Mouse (Mus musculus) c-Kit-positive CD71-positive TER-119-positive erythroid progenitor cells, embryonic 14.5 days (primary cell): ENCODE data around the gene Olfr916.

Experiments
- DNase-seq: peaks from one replicate; pipeline ENCODE4 v3.0.0-alpha.2; 2013; ENCODE audit warnings: low spot score

The Olfr916 gene

GRCm38 (mm10) chr9:38659775-38660174 lies at the start of gene Olfr916:
TSS of gene Olfr916 (minus strand) at chr9:38659875.
- DNase-seq: no peak

- no peak for DNase-seq
Observed at GRCm38 (mm10) chr9:38674501-38674900, 14.8 kb upstream of the Olfr916 start, which contains the start of gene Olfr918. TSS of gene Olfr918 (minus strand) at chr9:38674601.

GRCm38 (mm10) chr9:38672887-38673286 lies 13.2 kb upstream of the Olfr916 start:
- no peak for DNase-seq

GRCm38 (mm10) chr9:38665742-38666141 lies 6.1 kb upstream of the Olfr916 start, which contains the start of gene Olfr917:
TSS of gene Olfr917 (minus strand) at chr9:38665842.
- no peak for DNase-seq

- DNase-seq: no peak
Observed at GRCm38 (mm10) chr9:38632406-38632805, 27.3 kb downstream of the Olfr916 start.
